Mouse (Mus musculus): Measurements from ENCODE around the gene Nop16.

- TF ChIP-seq CTCF (IDR thresholded peaks at IDR 0.05; ENCODE audit: insufficient read depth, low read length) (no peak), POLR2A (IDR thresholded peaks at IDR 0.05; ENCODE audit: borderline replicate concordance, extremely low read depth, low read depth, low read length) (no peak)
These were observed 20.7 kb upstream of the Nop16 start for GRCm38 (mm10) chr13:54610613-54610971.
